Mouse (Mus musculus) midbrain, postnatal 0 days (tissue): ENCODE results near the gene Coro1a. TPM values are rescaled to one million over a fixed set of nuclear protein-coding genes. Genes with fewer than 3 reads are reported as not detected.

Source experiments
- ATAC-seq: fragments of 200-750 bp; cut with Nextera tagmentation; 2 replicates; pipeline ENCODE4 v1.8.0; 2017; ENCODE audit warnings: moderate number of reproducible peaks, mild to moderate bottlenecking, moderate TSS enrichment, moderate library complexity; ENCODE audit not compliant: low FRiP score
- DNase-seq: peaks from one replicate; pipeline ENCODE4 v3.0.0-alpha.2; 2015; ENCODE audit warnings: low spot score
- H3K27ac ChIP-seq: fragments of 300-500 bp; sonication (generic); 2 replicates; pipeline ENCODE4 v1.5.1; 2014; ENCODE audit warnings: low read depth, mild to moderate bottlenecking, low read length, mixed read lengths
- H3K27me3 ChIP-seq: fragments of 300-500 bp; sonication (generic); 2 replicates; pipeline ENCODE4 v1.6.1; 2014; ENCODE audit warnings: low read length, control low read depth, mixed read lengths; ENCODE audit not compliant: insufficient read depth
- H3K36me3 ChIP-seq: fragments of 300-500 bp; sonication (generic); 2 replicates; pipeline ENCODE4 v1.6.1; 2014; ENCODE audit warnings: low read length, control low read depth, mixed read lengths; ENCODE audit not compliant: insufficient read depth
- H3K4me1 ChIP-seq: fragments of 300-500 bp; sonication (generic); 2 replicates; pipeline ENCODE4 v1.6.1; 2014; ENCODE audit warnings: mild to moderate bottlenecking, control low read depth, antibody characterized with exemption, low read length, mixed read lengths; ENCODE audit not compliant: insufficient read depth
- H3K4me2 ChIP-seq: fragments of 300-500 bp; sonication (generic); 2 replicates; pipeline ENCODE4 v1.6.1; 2014; ENCODE audit warnings: low read depth, mild to moderate bottlenecking, low read length, mixed read lengths; ENCODE audit not compliant: poor library complexity, severe bottlenecking
- H3K4me3 ChIP-seq: fragments of 300-500 bp; sonication (generic); 2 replicates; pipeline ENCODE4 v1.5.1; 2014; ENCODE audit warnings: low read depth, mild to moderate bottlenecking, low read length, moderate library complexity
- H3K9ac ChIP-seq: fragments of 300-500 bp; sonication (generic); replicated peaks from 2 replicates; pipeline ENCODE4 v1.6.1; 2014; ENCODE audit warnings: mild to moderate bottlenecking, low read length, moderate library complexity, mixed read lengths; ENCODE audit not compliant: poor library complexity, severe bottlenecking
- H3K9me3 ChIP-seq: fragments of 300-500 bp; sonication (generic); 2 replicates; pipeline ENCODE4 v1.6.1; 2016; ENCODE audit warnings: low read length, control low read depth
- CTCF ChIP-seq: IDR thresholded peaks from 2 replicates; pipeline ENCODE4 v1.5.1; 2016; ENCODE audit warnings: antibody characterized with exemption, mild to moderate bottlenecking
- WGBS: fragments of 180-500 bp; shearing (Covaris S2); extraction: QIAGEN DNeasy Blood & Tissue Kit; methylation state at CpG from one replicate; pipeline ENCODE4 v1.1.7; 2014; 5-methylcytosine and 5-hydroxymethylcytosine counted together
- polyA plus RNA-seq: library from polyadenylated mRNA; unstranded; fragments of >200 nt; fragmentation: Nextera tagmentation; extraction: Ambion mirVana; gene quantifications from 2 replicates; pipeline ENCODE4 v1.2.1, GENCODE M21; 2015
- total RNA-seq: library from RNA; depleted of rRNA; stranded (reverse); fragments of >200 nt; gene quantifications from 2 replicates; pipeline ENCODE4 v1.2.3, GENCODE M21; 2014

Coro1a gene
- total and polyA plus RNA-seq, 2 experiments from 2014 or later: 93.4 to 98.9 TPM

DNA sequence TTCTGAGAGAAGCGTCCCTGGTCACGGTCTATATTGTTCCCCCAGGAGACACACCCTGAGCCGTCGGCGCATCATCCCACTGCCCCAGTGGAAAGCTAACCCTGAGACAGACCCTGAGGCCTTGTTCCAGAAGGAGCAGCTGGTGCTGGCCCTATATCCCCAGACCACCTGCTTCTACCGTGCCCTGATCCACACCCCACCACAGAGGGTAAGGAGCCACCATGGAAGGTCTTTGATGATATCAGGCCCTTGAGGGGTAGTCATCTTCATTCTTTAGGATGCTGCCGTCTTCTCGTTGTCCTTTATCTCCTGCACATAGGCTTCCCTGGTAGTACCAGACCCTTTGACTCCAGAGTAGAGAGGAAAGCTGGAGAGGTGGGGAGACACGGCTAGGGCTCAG is 35.5 kb downstream of the Coro1a start:
- Histone ChIP-seq H3K9ac (no peak overlapping the region), H3K4me3 (no peak overlapping the region), H3K9me3 (no peaks in the 10 kb centered on the region), H3K4me2 (no peak overlapping the region), H3K4me1 (no peaks in the 10 kb centered on the region), H3K27ac (no peak overlapping the region), H3K27me3 (no peaks in the 10 kb centered on the region), H3K36me3 (peaks cover 33% of the 10 kb centered on the region)
- WGBS: 95% methylated on average over 9 of the region's 9 CpGs
- DNase-seq: no peak
- no peak for TF ChIP-seq CTCF
- ATAC-seq: no peak

DNA sequence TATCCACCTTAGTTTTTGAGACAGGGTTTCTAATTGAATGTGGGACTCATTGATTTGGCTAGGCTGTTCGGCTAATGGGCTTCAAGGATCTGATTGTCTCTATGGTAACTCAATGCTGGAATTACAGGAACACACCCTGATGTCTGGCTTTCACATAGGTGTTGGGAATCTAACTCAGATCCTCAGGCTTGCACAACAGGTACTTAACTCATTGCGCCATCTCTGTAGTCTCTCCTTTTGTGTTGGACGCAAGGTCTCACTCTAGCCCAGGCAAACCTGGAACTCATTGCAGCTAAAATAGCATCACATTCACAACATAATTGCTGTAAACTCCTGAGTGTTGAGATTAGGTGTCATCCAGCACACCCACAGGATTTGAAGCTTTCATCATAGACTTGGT is 37.4 kb downstream of the Coro1a start:
- no peak for TF ChIP-seq CTCF
- ATAC-seq: no peak

DNA sequence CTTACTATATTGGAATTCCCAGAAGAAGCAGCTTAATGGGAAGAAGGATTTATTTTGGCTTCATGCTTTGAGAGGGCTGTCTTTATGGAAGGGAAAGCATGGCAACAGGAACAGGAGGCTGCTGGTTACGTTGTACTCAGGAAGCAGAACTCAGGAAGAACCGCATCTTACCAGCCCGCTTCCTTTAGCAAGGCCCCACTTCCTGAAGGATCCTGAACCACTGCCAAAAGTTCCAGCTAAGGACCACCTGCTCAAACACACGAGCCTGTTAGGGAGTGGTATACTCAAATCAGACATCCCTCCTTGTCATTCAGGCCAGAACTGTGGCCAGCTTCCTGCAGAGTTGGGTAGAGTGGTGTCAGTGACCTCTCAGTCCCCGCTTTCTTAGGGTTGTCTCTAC is 39.1 kb downstream of the Coro1a start:
- Histone ChIP-seq H3K9me3 (no peaks in the 10 kb centered on the region), H3K4me3 (no peak overlapping the region), H3K4me1 (no peaks in the 10 kb centered on the region), H3K36me3 (peaks cover 46% of the 10 kb centered on the region), H3K4me2 (no peak overlapping the region), H3K27me3 (no peaks in the 10 kb centered on the region), H3K9ac (no peak overlapping the region), H3K27ac (no peak overlapping the region)
- ATAC-seq: no peak
- no peak for TF ChIP-seq CTCF
- WGBS: 83% methylated on average over 5 of the region's 5 CpGs
- no peak for DNase-seq

More for the DNA sequence above, 37.4 kb downstream of the Coro1a start:
- no peak overlapping the region for H3K27ac ChIP-seq
- H3K4me2 ChIP-seq: no peak overlapping the region
- H3K9ac ChIP-seq: no peak overlapping the region; the same call in 1 of the 2 replicates
- no peaks in the 10 kb centered on the region for H3K27me3 ChIP-seq
- H3K4me1 ChIP-seq: no peaks in the 10 kb centered on the region
- WGBS: 97% methylated on average over 3 of the region's 3 CpGs
- no peaks in the 10 kb centered on the region for H3K9me3 ChIP-seq
- DNase-seq: no peak
- no peak overlapping the region for H3K4me3 ChIP-seq
- H3K36me3 ChIP-seq: peaks cover 40% of the 10 kb centered on the region

DNA sequence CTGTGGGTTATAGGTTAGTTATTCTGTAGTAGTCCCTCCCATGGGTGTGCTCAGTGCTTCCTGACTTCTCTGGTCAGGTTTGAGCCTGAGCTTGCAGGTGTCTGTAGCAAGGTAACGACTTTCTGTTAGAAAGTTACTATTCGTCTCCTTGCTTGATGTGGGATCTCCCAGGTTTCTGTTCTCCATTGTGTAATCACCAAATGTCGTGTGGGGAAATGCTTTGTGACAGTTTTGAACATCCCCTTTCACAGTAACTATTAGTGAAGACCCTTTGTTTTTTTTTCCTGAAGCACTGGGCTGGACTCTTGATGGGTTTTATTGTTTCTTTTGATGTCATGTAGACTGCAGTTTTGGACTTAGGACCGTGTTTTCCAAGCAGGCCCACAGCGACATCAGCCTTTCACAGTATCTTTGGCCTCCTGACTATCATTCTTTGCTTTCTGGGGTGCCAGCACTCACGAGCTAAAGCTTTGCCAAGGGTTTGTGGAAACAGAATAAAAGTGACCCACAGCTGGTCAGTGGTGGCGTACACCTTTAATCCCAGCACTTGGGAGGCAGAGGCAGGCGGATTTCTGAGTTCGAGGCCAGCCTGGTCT is 40.0 kb downstream of the Coro1a start:
- H3K36me3 ChIP-seq: peaks cover 46% of the 10 kb centered on the region
- 87% methylated on average over 9 of the region's 9 CpGs for WGBS
- H3K4me1 ChIP-seq: no peaks in the 10 kb centered on the region
- H3K27me3 ChIP-seq: no peaks in the 10 kb centered on the region
- no peak overlapping the region for H3K27ac ChIP-seq
- ATAC-seq: no peak
- no peak overlapping the region for H3K9ac ChIP-seq
- H3K4me2 ChIP-seq: no peak overlapping the region
- H3K4me3 ChIP-seq: no peak overlapping the region
- no peak for TF ChIP-seq CTCF
- no peak for DNase-seq
- H3K9me3 ChIP-seq: no peaks in the 10 kb centered on the region

DNA sequence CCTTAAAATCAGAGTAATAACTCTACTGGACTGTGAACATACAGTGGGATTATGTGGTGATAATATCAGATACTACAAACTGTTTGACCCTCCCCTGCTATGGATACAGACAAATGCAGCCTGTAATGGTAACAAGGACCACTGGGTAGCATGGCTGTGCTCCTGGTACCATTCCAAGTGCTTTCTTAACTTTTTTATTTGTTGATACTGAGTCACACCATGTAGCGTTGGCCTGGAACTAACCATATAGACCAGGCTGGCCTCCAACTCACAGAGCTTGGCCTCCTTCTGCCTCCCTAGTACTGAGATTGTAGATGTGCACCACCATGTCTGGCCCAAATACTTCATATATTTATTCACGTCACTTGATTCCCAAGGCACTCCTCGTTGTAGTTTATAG is 42.3 kb downstream of the Coro1a start:
- DNase-seq: no peak
- WGBS: 96% methylated on average over 3 of the region's 3 CpGs

DNA sequence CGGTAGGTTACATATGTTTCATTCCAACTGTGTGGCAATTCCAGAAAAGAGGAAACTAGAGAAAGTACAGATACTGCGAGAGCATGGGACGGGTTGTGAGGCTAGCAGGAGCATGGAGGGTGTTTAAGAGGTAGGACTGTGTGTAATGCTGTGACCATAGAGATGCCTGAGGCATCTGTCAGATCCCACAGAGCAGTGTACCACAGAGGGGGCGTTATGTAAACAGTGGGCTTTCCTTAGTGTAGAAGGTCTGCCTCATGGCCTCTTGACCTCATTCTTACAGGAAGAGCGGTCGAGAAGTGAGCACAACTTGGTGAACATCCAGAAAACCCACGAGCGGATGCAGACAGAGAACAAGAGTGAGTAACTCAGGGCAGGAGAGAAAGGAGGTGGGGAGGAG is 43.9 kb downstream of the Coro1a start:
- WGBS: 86% methylated on average over 8 of the region's 8 CpGs
- TF ChIP-seq CTCF: no peak
- Histone ChIP-seq H3K4me2 (no peak overlapping the region), H3K9me3 (no peaks in the 10 kb centered on the region), H3K36me3 (peaks cover 24% of the 10 kb centered on the region), H3K27me3 (no peaks in the 10 kb centered on the region), H3K27ac (no peak overlapping the region), H3K4me1 (no peaks in the 10 kb centered on the region), H3K4me3 (no peak overlapping the region), H3K9ac (no peak overlapping the region)
- DNase-seq: no peak
- ATAC-seq: no peak

More for the DNA sequence above, 42.3 kb downstream of the Coro1a start:
- Histone ChIP-seq H3K4me3 (no peak overlapping the region), H3K36me3 (peaks cover 25% of the 10 kb centered on the region), H3K4me1 (no peaks in the 10 kb centered on the region), H3K27ac (no peak overlapping the region), H3K27me3 (no peaks in the 10 kb centered on the region), H3K9ac (no peak overlapping the region), H3K9me3 (no peaks in the 10 kb centered on the region), H3K4me2 (no peak overlapping the region)
- ATAC-seq: no peak
- no peak for TF ChIP-seq CTCF
